Mouse (Mus musculus) ES-E14 (cell line): ENCODE measurements at regions not wholly inside any gene's neighbourhood (a gene's known extent, or its start where the extent isn't known, plus 50 kb on each side); places are given as distances from the start of the nearest gene placed in this dataset.

Source experiments
- DNase-seq: peaks from one replicate; pipeline ENCODE4 v3.0.0-alpha.2; 2013; ENCODE audit warnings: low read depth, low spot score
- H3K27ac ChIP-seq: 2 replicates; pipeline ENCODE4 v1.5.1; 2012; ENCODE audit warnings: low read depth, mild to moderate bottlenecking, low read length, moderate library complexity, mixed read lengths; ENCODE audit not compliant: poor library complexity, insufficient read depth, severe bottlenecking
- H3K36me3 ChIP-seq: 2 replicates; pipeline ENCODE4 v1.6.1; 2012; ENCODE audit warnings: mild to moderate bottlenecking, low read length, moderate library complexity, mixed read lengths; ENCODE audit not compliant: control insufficient read depth, poor library complexity, insufficient read depth, severe bottlenecking
- H3K4me1 ChIP-seq, 2 experiments: fragments of 150-350 bp in 1 of 2; sonication (generic) in 1 of 2; 2 replicates each; pipeline ENCODE4 v1.6.1; 2012; ENCODE audit warnings: low read length in 2 of 2, mild to moderate bottlenecking in 1 of 2, mixed read lengths in 1 of 2; ENCODE audit not compliant: control insufficient read depth in 2 of 2, insufficient read depth in 2 of 2, poor library complexity in 1 of 2
- H3K4me3 ChIP-seq, 2 experiments: fragments of 150-350 bp in 1 of 2; sonication (generic) in 1 of 2; 2 replicates each; pipeline ENCODE4 v1.5.1; 2012; ENCODE audit warnings: low read length in 2 of 2, low read depth in 1 of 2, mild to moderate bottlenecking in 1 of 2, mixed read lengths in 1 of 2; ENCODE audit not compliant: insufficient read depth in 1 of 2, poor library complexity in 1 of 2, severe bottlenecking in 1 of 2
- H3K9ac ChIP-seq: 2 replicates; pipeline ENCODE4 v1.6.1; 2012; ENCODE audit warnings: low read depth, mild to moderate bottlenecking, low read length, mixed read lengths; ENCODE audit not compliant: poor library complexity, insufficient read depth, severe bottlenecking
- H3K9me3 ChIP-seq: fragments of 150-350 bp; sonication (generic); 2 replicates; pipeline ENCODE4 v1.6.1; 2012; ENCODE audit warnings: low read depth, mild to moderate bottlenecking, low read length; ENCODE audit not compliant: control insufficient read depth, insufficient read depth
- CHD2 ChIP-seq: IDR thresholded peaks from 2 replicates; pipeline ENCODE4 v1.6.1; 2014; ENCODE audit warnings: mild to moderate bottlenecking, low read depth, low read length, inconsistent platforms
- HCFC1 ChIP-seq: IDR thresholded peaks from 2 replicates; pipeline ENCODE4 v1.6.1; 2012; ENCODE audit warnings: low read length, inconsistent platforms, borderline replicate concordance; ENCODE audit not compliant: insufficient read depth
- MAFK ChIP-seq: IDR thresholded peaks from 2 replicates; pipeline ENCODE4 v1.6.1; 2014; ENCODE audit warnings: mild to moderate bottlenecking, low read depth, low read length, inconsistent platforms; ENCODE audit not compliant: insufficient read depth
- ZC3H11A ChIP-seq: IDR thresholded peaks from 2 replicates; pipeline ENCODE4 v1.6.1; 2012; ENCODE audit warnings: low read depth, mild to moderate bottlenecking, inconsistent platforms, low read length, borderline replicate concordance
- ZNF384 ChIP-seq: IDR thresholded peaks from 2 replicates; pipeline ENCODE4 v1.6.1; 2012; ENCODE audit warnings: low read depth, low read length, inconsistent platforms
- in situ Hi-C, 2 experiments: fragments of 600-800 bp; cut with MboI; formaldehyde crosslinking; loops; one replicate each; pipeline ENCODE4 v1.15.1; 2025; ENCODE audit warnings: low sequenced_read_pairs in 2 of 2, inconsistent platforms in 1 of 2; ENCODE audit not compliant: unreplicated experiment in 2 of 2

DNA sequence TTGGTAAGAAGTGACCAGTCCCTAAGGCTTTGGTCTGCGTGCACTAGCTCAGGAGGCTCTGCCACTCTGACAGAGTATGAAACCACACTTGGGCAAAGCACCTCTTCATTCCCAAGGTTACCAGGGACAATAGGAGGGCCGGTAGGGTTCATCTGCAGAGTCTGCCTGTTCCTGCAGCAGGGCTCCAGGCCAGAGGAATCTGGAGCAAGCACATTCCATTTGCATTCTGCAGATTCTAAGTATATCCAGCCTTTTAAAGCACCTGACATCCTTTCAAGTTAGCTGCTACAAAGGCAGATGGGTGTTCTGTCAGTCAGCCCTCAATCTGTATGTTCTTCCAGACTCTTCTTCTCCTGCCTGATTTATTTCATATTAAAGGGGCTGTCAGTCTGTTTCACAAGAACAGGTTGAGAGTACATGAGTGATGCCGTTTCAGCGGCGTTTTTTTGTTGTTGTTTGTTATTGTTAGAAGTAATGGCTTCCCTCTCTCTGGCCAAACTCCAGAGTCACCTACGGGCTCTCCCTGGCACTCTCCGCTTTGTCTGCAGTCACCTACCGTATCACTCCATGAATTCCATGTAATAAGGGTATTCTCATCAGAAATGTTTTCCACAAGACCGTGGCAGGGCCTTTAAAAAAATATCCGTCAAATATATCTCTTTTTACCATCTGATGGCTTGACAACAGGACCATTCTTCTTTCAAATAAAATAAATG, 178.9 kb downstream of the Snx10 start:
- DNase-seq, result no peak
- H3K4me1 ChIP-seq, result no peaks in the 10 kb centered on the region
- no peak overlapping the region for H3K27ac ChIP-seq
- no peaks in the 10 kb centered on the region for H3K9me3 ChIP-seq
- H3K4me3 ChIP-seq, result no peak overlapping the region
- in situ Hi-C loops, result no loop called here
- no peak overlapping the region for H3K9ac ChIP-seq
- H3K36me3 ChIP-seq, result no peaks in the 10 kb centered on the region
- TF ChIP-seq ZC3H11A (no peak), ZNF384 (no peak), CHD2 (no peak), HCFC1 (no peak), MAFK (no peak)

DNA sequence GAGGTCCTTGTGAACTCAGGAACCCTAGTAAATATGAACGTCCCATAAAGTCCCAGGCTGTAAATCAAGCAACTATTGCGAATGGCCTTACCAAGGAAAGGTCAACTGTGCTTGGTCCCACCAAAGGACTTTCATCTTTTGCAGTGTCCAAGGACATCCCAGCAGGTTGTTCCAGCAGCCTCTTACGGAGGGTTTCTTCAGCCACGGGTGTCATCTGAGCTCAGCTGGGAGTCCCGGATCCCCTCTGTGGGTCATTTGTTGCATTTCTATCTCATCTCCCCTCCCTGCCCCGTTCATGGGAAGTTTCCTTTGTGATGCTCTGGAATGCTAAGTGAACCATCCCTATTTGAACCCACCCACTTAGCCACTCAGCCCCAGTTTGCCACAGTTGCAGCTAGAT, 184.3 kb downstream of the Snx10 start:
- in situ Hi-C loops, result no loop called here
- Histone ChIP-seq H3K4me1 (peaks cover 0 to 13% of the 10 kb centered on the region in 2 experiments; a peak in 2 of 4 replicates), H3K9ac (no peak overlapping the region), H3K27ac (no peak overlapping the region), H3K36me3 (no peaks in the 10 kb centered on the region), H3K9me3 (no peaks in the 10 kb centered on the region), H3K4me3 (no peak overlapping the region)
- TF ChIP-seq HCFC1 (no peak), CHD2 (no peak), MAFK (no peak), ZNF384 (no peak), ZC3H11A (no peak)
- DNase-seq, result peak; percentile 69

DNA sequence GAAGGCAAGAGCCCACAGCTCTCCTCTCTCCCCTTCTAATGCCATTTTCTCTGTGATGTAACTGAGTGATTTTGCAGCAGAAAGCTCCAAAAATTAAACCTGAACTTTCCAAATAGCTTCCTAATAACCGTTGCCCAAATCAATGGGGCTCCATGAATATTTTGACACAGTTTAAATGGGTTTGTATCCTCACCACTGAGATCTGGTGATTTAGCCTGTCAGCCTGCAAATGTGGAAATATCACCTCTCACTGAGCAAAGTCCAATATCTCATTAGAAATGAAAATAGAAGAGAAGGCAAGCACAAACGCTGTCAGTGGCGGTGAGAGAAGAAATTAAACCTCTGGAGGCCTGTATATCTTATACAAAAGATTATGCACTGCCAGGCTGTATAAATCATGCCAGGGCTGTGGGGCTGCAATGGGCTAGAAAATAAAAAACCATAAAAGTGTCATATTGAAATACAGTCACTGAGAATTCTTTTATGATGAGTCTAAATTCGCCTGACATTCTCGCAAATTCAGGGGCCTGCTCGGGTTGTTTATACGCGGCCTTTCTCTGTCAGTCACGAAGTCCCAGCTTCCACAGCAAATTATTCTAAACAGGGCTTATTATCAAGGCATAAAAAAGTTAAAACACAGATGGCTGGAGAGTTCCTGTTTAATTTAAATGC, 185.1 kb downstream of the Snx10 start:
- in situ Hi-C loops, result no loop called here
- no peaks in the 10 kb centered on the region for H3K9me3 ChIP-seq
- H3K36me3 ChIP-seq, result no peaks in the 10 kb centered on the region
- no peak for TF ChIP-seq HCFC1
- no peak for TF ChIP-seq ZC3H11A
- TF ChIP-seq CHD2, result no peak
- no peak for TF ChIP-seq MAFK
- TF ChIP-seq ZNF384, result no peak
- no peak for DNase-seq
- no peak overlapping the region for H3K4me3 ChIP-seq
- no peak overlapping the region for H3K27ac ChIP-seq
- H3K9ac ChIP-seq, result no peak overlapping the region
- peaks cover 0 to 13% of the 10 kb centered on the region in 2 experiments; a peak in 2 of 4 replicates for H3K4me1 ChIP-seq

DNA sequence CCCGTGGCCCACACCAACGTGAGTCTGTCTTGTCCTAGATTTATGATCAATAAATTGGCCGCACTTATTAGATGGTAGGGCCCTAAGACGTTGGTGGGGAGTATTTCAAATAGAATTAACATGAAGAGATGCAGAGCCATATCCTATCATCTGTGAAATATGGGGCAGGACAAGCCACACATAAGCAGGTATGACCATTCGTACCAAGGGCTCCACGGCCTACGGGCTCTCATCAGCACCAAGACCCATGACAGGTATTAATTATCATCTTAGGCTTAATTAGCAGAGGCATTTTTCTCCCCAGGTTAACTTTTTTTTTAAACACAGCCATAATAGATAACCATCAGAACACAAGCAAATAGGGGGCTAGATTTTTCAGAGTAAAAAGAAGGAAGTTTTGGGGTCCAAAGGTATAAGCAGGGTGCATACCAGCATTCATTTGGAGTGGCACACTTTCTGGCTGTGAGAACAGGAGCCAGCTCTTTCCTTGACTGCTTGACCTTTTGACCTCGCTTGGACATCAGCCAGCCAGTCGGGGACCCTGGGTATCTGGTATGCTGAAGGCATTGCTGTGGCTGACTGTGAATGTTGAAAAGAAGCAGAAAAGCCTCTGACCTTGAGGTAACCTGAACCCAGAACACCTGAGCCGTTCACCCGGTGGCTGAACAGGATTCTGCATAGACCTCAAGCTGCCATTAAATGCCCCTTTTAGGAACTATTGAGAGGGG, 185.8 kb downstream of the Snx10 start:
- DNase-seq, result peak; percentile 46
- Histone ChIP-seq H3K4me3 (no peak overlapping the region), H3K27ac (no peak overlapping the region), H3K9ac (no peak overlapping the region), H3K9me3 (no peaks in the 10 kb centered on the region), H3K4me1 (peaks cover 0 to 13% of the 10 kb centered on the region in 2 experiments; a peak in 2 of 4 replicates), H3K36me3 (no peaks in the 10 kb centered on the region)
- no peak for TF ChIP-seq MAFK
- in situ Hi-C loops, result no loop called here
